Mouse (Mus musculus): ENCODE data around the gene Ciapin1.

- TF ChIP-seq HCFC1 (IDR thresholded peaks at IDR 0.05; ENCODE audit: borderline replicate concordance, insufficient read depth, low read length): no peak
- no peak for TF ChIP-seq CHD2 (IDR thresholded peaks at IDR 0.05; ENCODE audit: low read depth, low read length)
- TF ChIP-seq ZNF384 (IDR thresholded peaks at IDR 0.05; ENCODE audit: low read depth, low read length): no peak
Measured at GRCm38 (mm10) chr8:94875096-94875870, 37.1 kb upstream of the Ciapin1 start.
